Mouse (Mus musculus) hindbrain, embryonic 13.5 days (tissue): ENCODE measurements around the gene Kazald1. TPM values are rescaled to one million over a fixed set of nuclear protein-coding genes. Genes with fewer than 3 reads are reported as not detected.

ENCODE experiments used
- ATAC-seq: fragments of 200-750 bp; cut with Nextera tagmentation; 2 replicates; pipeline ENCODE4 v1.8.0; 2017; ENCODE audit warnings: moderate TSS enrichment; ENCODE audit not compliant: low FRiP score
- H3K27ac ChIP-seq: fragments of 300-500 bp; sonication (generic); 2 replicates; pipeline ENCODE4 v1.5.1; 2015; ENCODE audit warnings: inconsistent platforms, mild to moderate bottlenecking, moderate library complexity
- H3K27me3 ChIP-seq: fragments of 300-500 bp; sonication (generic); 2 replicates; pipeline ENCODE4 v1.6.1; 2015; ENCODE audit warnings: mild to moderate bottlenecking, inconsistent platforms
- H3K36me3 ChIP-seq: fragments of 300-500 bp; sonication (generic); 2 replicates; pipeline ENCODE4 v1.6.1; 2015; ENCODE audit warnings: mild to moderate bottlenecking, inconsistent platforms
- H3K4me1 ChIP-seq: fragments of 300-500 bp; sonication (generic); replicated peaks from 2 replicates; pipeline ENCODE4 v1.6.1; 2015; ENCODE audit warnings: inconsistent platforms
- H3K4me2 ChIP-seq: fragments of 300-500 bp; sonication (generic); 2 replicates; pipeline ENCODE4 v1.6.1; 2015; ENCODE audit warnings: inconsistent platforms, mild to moderate bottlenecking, moderate library complexity
- H3K4me3 ChIP-seq: fragments of 300-500 bp; sonication (generic); 2 replicates; pipeline ENCODE4 v1.5.1; 2015; ENCODE audit warnings: mild to moderate bottlenecking, inconsistent platforms
- H3K9ac ChIP-seq: fragments of 300-500 bp; sonication (generic); 2 replicates; pipeline ENCODE4 v1.6.1; 2015; ENCODE audit warnings: mild to moderate bottlenecking, inconsistent platforms
- H3K9me3 ChIP-seq: fragments of 300-500 bp; sonication (generic); 2 replicates; pipeline ENCODE4 v1.6.1; 2016; ENCODE audit warnings: inconsistent platforms
- WGBS: fragments of 180-500 bp; shearing (Covaris S2); methylation state at CpG from one replicate; pipeline ENCODE4 v1.1.7; 2015; 5-methylcytosine and 5-hydroxymethylcytosine counted together
- polyA plus RNA-seq: library from polyadenylated mRNA; unstranded; fragments of >200 nt; fragmentation: Nextera tagmentation; extraction: Ambion mirVana; gene quantifications from 2 replicates; pipeline ENCODE4 v1.2.1, GENCODE M21; 2015

Gene Kazald1
- polyA plus RNA-seq, 1 experiment from 2014 or later, result 4.7 TPM

DNA sequence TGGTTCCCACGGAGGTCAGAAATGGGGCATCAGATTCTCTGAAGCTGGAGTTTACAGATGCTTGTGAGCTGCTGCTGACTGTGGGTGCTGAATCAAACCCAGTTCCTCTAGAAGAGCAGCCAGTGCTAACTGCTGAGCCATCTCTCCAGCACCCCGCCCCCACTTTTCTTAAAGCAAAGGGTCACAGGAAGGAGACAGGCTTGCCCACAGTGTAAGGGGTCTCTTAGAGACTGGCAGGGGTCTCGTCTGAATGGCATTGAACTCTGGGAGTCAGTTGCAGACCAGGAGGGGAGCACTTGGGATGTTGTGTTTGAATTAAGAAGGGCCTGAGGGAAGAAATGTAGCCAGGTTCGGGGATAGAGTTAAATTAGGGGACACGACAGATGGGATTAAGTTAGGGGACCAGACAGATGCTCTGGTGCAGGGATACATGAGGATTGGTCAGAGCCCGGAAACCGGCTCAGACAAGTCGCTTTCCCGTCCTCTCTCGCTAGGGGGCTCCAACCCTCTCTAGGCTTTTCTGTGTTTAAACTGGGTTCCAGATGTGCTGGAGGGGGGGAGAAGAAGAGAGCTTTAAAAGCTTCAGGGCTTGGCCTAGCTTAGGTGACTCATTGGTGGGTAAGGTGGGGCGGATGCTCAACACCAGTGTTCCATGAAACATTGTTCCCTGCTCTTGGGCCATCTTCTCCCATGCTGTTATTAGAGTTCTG is 7.0 kb downstream of the Kazald1 start:
- no peak for ATAC-seq

DNA sequence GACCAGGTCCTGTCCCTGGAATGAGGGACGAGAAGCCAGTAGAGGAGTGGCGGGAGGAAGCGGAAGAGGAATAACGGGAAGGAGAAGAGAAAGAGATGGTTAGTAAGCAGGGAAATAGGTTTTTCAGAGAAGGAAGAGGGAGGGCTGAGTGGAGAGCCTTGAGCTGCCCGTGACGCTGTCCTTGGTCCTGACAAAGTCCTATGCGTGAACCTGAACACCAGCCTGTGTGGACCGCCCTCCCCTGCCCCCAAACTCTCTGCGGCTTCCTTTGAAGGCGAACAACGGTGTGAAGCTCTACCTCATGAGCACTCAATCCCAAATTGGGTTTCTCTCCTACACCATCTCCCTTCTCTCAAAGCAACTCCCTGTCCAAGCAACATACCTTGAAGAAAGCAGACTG is 22.8 kb downstream of the Kazald1 start:
- WGBS, result 36% methylated on average over 11 of the region's 11 CpGs
- Histone ChIP-seq H3K4me2 (no peak overlapping the region), H3K27me3 (peaks cover 51% of the 10 kb centered on the region), H3K27ac (no peak overlapping the region), H3K4me3 (no peak overlapping the region), H3K36me3 (no peaks in the 10 kb centered on the region), H3K4me1 (peaks cover 7% of the 10 kb centered on the region; the same call in 1 of the 2 replicates), H3K9ac (no peak overlapping the region), H3K9me3 (no peaks in the 10 kb centered on the region)
- no peak for ATAC-seq

More for the DNA sequence above, 7.0 kb downstream of the Kazald1 start:
- Histone ChIP-seq H3K4me2 (no peak overlapping the region), H3K27me3 (peaks cover 98% of the 10 kb centered on the region), H3K36me3 (no peaks in the 10 kb centered on the region), H3K27ac (no peak overlapping the region), H3K4me3 (no peak overlapping the region), H3K9me3 (no peaks in the 10 kb centered on the region), H3K4me1 (peaks cover 34% of the 10 kb centered on the region), H3K9ac (no peak overlapping the region)
- WGBS, result 18% methylated on average over 11 of the region's 11 CpGs

DNA sequence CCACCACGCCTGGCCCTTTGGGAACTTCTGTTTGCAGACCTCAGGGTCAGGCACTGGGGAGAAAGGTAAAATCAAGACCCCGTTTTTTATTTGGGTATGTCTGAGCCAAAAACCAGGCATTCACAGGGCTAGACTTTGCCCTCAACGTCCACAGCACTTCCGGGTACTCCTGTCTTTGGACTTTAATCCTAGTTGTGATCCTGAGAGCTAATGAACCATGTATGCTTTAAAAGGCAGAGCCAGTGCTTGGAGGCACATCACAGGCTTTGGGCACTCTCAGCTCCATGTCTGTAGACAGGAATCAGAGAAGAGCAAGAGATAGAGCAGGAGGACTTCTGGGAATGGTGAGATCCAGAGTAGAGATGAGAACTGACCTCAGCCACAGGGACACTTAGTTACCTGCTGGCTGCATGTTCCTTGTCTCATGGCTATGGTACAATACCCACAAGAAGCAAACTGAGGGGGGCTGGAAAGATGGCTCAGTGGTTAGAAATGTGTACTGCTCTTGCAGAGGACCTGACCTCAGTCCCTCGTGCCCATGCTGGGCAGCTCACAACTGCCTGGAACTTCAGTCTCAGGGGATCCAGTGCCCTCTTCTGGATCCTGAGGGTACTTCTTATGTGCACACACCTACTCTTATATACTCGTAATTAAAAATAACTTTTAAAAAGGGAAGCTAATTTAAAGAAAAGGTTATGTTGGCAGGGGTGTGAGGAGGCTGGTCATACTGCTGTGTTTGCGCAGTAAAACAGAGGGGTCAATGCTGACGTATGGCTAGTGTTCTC is 25.6 kb downstream of the Kazald1 start:
- H3K4me3 ChIP-seq, result no peak overlapping the region
- peaks cover 75% of the 10 kb centered on the region for H3K27me3 ChIP-seq
- no peak overlapping the region for H3K4me2 ChIP-seq
- no peaks in the 10 kb centered on the region for H3K9me3 ChIP-seq
- 81% methylated on average over 8 of the region's 8 CpGs for WGBS
- H3K9ac ChIP-seq, result no peak overlapping the region
- peaks cover 26% of the 10 kb centered on the region for H3K4me1 ChIP-seq
- ATAC-seq, result no peak
- no peaks in the 10 kb centered on the region for H3K36me3 ChIP-seq
- H3K27ac ChIP-seq, result no peak overlapping the region

DNA sequence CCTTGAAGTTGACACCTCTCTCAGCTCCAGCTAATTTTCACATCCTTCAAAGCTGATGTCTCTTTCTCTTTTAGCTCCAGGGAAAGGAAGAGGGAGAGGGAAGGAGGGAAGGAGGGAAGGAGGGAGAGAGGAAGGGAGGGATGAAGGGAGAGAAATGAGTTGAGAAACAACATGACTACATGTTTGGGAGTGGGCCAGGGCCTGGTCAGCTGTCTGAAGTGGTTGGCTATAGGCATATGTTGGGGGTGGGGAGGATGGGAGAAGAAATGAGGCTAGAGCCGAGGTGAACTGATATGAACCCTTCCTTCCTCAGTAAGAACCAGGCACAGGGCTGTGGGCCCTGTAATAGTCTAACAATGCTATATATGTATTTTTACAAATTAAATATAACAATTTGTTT is 30.6 kb downstream of the Kazald1 start:
- H3K9ac ChIP-seq, result no peak overlapping the region
- no peak overlapping the region for H3K4me3 ChIP-seq
- no peak overlapping the region for H3K27ac ChIP-seq
- no peaks in the 10 kb centered on the region for H3K9me3 ChIP-seq
- H3K36me3 ChIP-seq, result no peaks in the 10 kb centered on the region
- peaks cover 72% of the 10 kb centered on the region for H3K27me3 ChIP-seq
- H3K4me2 ChIP-seq, result no peak overlapping the region
- 43% methylated on average over 1 of the region's 1 CpGs for WGBS
- H3K4me1 ChIP-seq, result peaks cover 24% of the 10 kb centered on the region
- ATAC-seq, result no peak

DNA sequence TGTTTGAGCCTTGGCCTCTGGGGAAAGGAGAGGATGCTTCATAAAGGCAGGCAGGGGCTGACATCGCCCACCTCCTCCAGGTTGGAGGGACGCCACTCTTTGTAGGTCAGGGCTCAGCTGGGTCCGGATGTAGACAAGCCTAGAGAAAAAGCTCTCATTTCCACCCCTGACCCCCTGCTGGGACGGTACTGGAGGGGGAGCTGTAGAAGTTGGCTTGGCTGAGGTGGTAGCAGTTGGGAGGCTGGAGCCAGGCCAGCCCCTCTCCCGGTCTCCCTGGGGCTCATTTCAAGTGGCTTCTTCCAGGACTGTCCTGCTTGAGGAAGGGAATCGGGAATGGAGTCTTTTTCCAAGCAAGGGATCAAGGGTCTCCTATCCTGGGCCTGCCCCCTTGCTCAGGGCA is 31.6 kb downstream of the Kazald1 start:
- 47% methylated on average over 6 of the region's 6 CpGs for WGBS
- no peak overlapping the region for H3K4me3 ChIP-seq
- no peak overlapping the region for H3K4me2 ChIP-seq
- H3K9me3 ChIP-seq, result no peaks in the 10 kb centered on the region
- H3K9ac ChIP-seq, result no peak overlapping the region
- H3K4me1 ChIP-seq, result peaks cover 24% of the 10 kb centered on the region
- no peaks in the 10 kb centered on the region for H3K36me3 ChIP-seq
- ATAC-seq, result no peak
- H3K27ac ChIP-seq, result no peak overlapping the region
- peaks cover 64% of the 10 kb centered on the region for H3K27me3 ChIP-seq

DNA sequence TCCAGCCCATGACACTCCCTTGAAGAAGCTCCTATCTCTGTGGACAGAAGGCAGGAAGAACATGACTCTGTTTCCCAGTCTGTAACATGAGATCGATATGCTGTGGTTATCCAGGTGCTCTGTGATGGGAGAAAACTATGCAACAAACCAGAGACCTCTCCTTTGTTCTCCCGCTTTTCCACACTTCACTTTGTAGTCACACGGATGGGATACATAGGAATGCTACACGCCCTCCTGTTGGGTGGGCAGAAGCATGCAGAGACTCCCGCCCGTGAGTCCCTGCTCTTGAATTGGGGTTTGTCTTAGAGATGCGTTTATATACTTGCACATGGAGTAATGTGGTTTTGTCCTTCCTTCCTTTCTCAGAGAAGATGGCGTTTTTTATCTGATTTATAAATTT is 35.6 kb downstream of the Kazald1 start:
- Histone ChIP-seq H3K4me2 (no peak overlapping the region), H3K27me3 (peaks cover 52% of the 10 kb centered on the region), H3K9ac (no peak overlapping the region), H3K27ac (no peak overlapping the region), H3K36me3 (no peaks in the 10 kb centered on the region), H3K4me3 (no peak overlapping the region), H3K9me3 (no peaks in the 10 kb centered on the region), H3K4me1 (peaks cover 10% of the 10 kb centered on the region)
- WGBS, result 81% methylated on average over 8 of the region's 8 CpGs
- ATAC-seq, result no peak

DNA sequence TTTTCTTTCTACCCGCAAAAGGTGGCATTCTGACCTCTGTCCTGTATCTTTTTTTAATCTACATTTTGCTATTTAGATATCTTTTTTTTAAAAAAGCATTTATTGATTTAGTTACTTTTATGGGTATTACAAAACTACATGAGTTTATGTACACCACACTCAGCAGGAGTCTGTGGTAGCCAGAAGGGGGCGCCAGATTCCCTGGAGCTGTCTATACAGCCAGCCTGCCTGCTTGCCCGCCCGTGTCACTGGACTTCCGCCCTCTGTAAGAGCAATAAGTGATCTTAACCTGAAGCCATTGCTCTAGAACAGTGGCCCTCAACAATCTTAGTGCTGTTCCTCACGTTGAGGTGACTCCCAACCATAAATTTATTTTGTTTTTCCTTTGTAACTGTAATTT is 37.4 kb downstream of the Kazald1 start:
- WGBS, result 84% methylated on average over 6 of the region's 6 CpGs

DNA sequence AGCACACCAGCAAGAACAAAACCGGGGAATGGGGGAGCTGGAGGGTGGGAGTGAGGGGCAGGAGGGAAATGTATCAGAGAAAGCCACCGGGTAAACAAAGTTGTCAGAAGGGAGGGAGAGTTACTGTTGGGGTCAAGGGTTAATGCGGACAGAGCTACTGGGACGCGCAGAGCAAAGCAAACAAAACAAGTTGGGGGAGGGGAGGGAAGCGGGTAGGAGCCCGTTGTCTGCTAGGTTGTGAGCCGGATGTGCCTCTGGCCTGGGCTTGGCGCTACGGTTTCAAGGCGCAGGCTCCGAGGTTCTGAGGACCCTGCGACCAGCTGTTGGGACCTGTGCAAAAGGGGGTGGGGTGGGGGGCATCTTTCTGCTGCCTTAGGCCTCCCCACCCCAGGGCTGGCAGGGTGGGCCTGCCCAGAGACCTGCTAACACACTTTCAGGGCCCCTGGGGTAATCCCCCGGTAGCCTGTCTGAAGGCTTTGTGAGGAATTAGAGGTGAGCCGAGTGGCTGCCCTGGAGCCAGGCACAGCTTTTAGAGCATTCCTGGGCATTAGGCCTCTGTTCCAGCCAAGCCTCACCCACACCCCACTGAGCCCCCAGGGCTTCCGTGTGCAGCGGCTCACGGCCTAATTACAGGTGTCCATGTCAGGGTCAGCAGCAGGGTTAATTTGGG is 38.9 kb downstream of the Kazald1 start:
- peak overlapping the region; percentile 46; the same call in 1 of the 2 replicates for H3K9ac ChIP-seq
- no peaks in the 10 kb centered on the region for H3K9me3 ChIP-seq
- H3K27ac ChIP-seq, result no peak overlapping the region
- H3K4me1 ChIP-seq, result peaks cover 13% of the 10 kb centered on the region
- H3K4me3 ChIP-seq, result no peak overlapping the region
- 3% methylated on average over 16 of the region's 18 CpGs for WGBS
- ATAC-seq, result no peak
- peaks cover 53% of the 10 kb centered on the region for H3K27me3 ChIP-seq
- H3K36me3 ChIP-seq, result no peaks in the 10 kb centered on the region
- H3K4me2 ChIP-seq, result no peak overlapping the region; the same call in 1 of the 2 replicates

More for the DNA sequence above, 37.4 kb downstream of the Kazald1 start:
- peaks cover 13% of the 10 kb centered on the region for H3K4me1 ChIP-seq
- H3K27me3 ChIP-seq, result peaks cover 45% of the 10 kb centered on the region
- no peaks in the 10 kb centered on the region for H3K36me3 ChIP-seq
- no peak overlapping the region for H3K27ac ChIP-seq
- no peak for ATAC-seq
- H3K4me3 ChIP-seq, result no peak overlapping the region
- H3K9me3 ChIP-seq, result no peaks in the 10 kb centered on the region
- H3K9ac ChIP-seq, result no peak overlapping the region
- H3K4me2 ChIP-seq, result no peak overlapping the region

DNA sequence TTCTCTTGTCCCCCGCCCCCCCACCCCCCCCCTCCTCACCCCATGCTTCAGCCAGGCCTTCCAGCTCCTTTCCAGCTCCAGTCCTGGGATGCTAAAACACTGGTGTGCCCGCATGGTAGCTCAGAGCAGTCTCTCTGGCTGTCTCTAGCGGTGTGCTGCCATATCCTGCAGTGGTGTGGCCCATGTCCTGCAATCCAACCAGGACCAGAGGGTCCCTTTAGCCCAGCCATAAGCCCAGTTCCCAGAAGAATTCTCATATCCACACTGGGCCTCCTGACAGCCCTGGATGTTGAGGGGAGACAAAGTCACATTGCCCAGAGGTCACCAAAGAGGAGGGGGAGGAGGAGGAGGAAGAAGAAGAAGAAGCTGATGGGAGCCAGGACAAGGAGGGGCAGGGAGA is 39.7 kb downstream of the Kazald1 start:
- Histone ChIP-seq H3K27ac (no peak overlapping the region), H3K4me1 (peaks cover 13% of the 10 kb centered on the region), H3K4me2 (no peak overlapping the region), H3K9ac (no peak overlapping the region), H3K36me3 (no peaks in the 10 kb centered on the region), H3K27me3 (peaks cover 55% of the 10 kb centered on the region), H3K9me3 (no peaks in the 10 kb centered on the region), H3K4me3 (no peak overlapping the region)
- 51% methylated on average over 3 of the region's 3 CpGs for WGBS
- ATAC-seq, result no peak

DNA sequence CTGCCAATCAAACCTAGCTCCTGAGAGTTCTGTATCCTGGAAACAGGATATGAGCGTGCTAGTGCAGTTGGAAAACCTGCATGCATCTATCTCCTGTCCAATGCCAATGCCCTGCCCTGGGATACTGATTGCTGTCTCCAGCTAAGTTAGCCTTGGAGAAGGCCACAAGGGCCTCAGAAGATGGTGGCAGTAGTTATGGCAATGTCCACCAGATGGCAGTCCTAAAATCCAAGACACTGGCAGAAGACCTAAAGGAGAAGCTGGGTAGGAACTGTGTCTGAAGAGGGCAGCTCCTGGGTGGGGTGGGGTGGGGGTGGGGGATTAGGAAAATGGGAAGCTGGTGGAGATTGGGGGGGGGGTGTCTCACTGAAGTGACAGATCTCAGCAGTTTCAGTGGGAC is 41.8 kb downstream of the Kazald1 start:
- ATAC-seq, result no peak
- H3K4me3 ChIP-seq, result no peak overlapping the region
- H3K36me3 ChIP-seq, result no peaks in the 10 kb centered on the region
- H3K4me2 ChIP-seq, result no peak overlapping the region
- H3K27me3 ChIP-seq, result peaks cover 61% of the 10 kb centered on the region
- H3K27ac ChIP-seq, result no peak overlapping the region
- H3K9me3 ChIP-seq, result no peaks in the 10 kb centered on the region
- peaks cover 13% of the 10 kb centered on the region for H3K4me1 ChIP-seq
- 73% methylated on average over 1 of the region's 1 CpGs for WGBS
- H3K9ac ChIP-seq, result no peak overlapping the region
